11 mouse cellular contexts compared by ENCODE assay signal in the genomic region with DNA sequence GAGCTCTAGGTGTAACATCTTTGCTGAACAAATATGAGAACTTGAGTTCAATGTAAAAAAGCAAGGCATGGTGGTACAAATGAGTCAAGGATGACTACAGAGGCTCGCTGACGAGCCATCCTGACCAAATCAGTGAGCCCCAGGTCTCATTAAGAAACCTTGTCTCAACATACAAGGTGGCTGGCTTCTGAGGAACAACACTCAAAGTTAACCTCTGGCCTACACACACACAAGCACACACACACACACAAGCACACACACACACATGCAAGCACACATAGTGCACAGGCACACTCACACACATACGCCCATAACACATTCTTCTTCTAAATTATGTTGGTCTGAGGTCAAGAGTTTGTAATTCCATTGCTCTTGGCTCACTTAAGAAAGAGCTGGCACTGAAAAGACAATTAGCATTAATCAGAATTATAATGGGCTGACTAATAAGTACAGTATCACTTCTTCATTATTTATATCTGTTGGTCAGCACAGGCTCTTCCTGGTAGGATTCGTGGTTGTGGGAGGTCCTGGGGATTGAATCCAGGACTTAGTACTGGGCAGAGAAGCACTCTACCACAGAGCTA.
"Had no signal": no experiment of that assay in that cellular context is flagged by ENCODE, and none has a peak within 500 bp of the region (broad histone marks: within the 10 kb centered on the region; RNA-seq: fewer than 3 reads in every experiment).

No protein-coding gene starts in this region.

- H3K9me3 ChIP-seq: limb, embryonic 15.5 days; liver, embryonic 12.5 days; midbrain, embryonic 10.5 days; neural tube, embryonic 13.5 days had no signal

- H3K27ac ChIP-seq: limb, embryonic 15.5 days; liver, embryonic 12.5 days; midbrain, embryonic 10.5 days; neural tube, embryonic 13.5 days had no signal

- DNase-seq: lung, postnatal 4 days; retina, postnatal 1 day; right cerebral cortex, postnatal 4 days; spleen, adult 18-20 months; thymus, adult 2 months; thymus, postnatal 25 days had no signal

- ATAC-seq: liver, embryonic 12.5 days; midbrain, embryonic 16.5 days had no signal

- H3K4me1 ChIP-seq: limb, embryonic 15.5 days; liver, embryonic 12.5 days; neural tube, embryonic 13.5 days had no signal

- H3K27me3 ChIP-seq: limb, embryonic 15.5 days; liver, embryonic 12.5 days; neural tube, embryonic 13.5 days had no signal

- H3K36me3 ChIP-seq: limb, embryonic 15.5 days; liver, embryonic 12.5 days; midbrain, embryonic 10.5 days; neural tube, embryonic 13.5 days had no signal

- H3K9ac ChIP-seq: limb, embryonic 15.5 days; liver, embryonic 12.5 days; neural tube, embryonic 13.5 days had no signal

- H3K4me2 ChIP-seq: limb, embryonic 15.5 days; liver, embryonic 12.5 days; neural tube, embryonic 13.5 days had no signal

- H3K4me3 ChIP-seq: limb, embryonic 15.5 days; liver, embryonic 12.5 days; midbrain, embryonic 10.5 days; neural tube, embryonic 13.5 days had no signal
